In genomic region chr2:115511612-115512525, GRCm38 (mm10) we compare ENCODE assay signal across 12 mouse cellular contexts.
A peak's percentile ranks its signal among the peaks of the same experiment; 100 is the strongest.
DNase-seq lines count a peak whose midpoint lies in the region; ATAC-seq and TF ChIP-seq lines count a peak whose summit lies in the region.
"Had no signal": no experiment of that assay in that cellular context is flagged by ENCODE, and none has a peak within 500 bp of the region (broad histone marks: within the 10 kb centered on the region; RNA-seq: fewer than 3 reads in every experiment).

No protein-coding gene starts in this region.

- H3K9ac ChIP-seq in heart, embryonic 13.5 days, result no peak overlapping the region
- H3K9ac ChIP-seq in intestine, embryonic 16.5 days (ENCODE audit: low read depth, low read length), result no peak overlapping the region
- no peak overlapping the region for H3K9ac ChIP-seq in limb, embryonic 12.5 days (replicated peaks)

- no peak overlapping the region for H3K4me3 ChIP-seq in heart, embryonic 13.5 days
- H3K4me3 ChIP-seq in intestine, embryonic 16.5 days (ENCODE audit: low read length), result no peak overlapping the region
- H3K4me3 ChIP-seq in limb, embryonic 12.5 days (replicated peaks), result no peak overlapping the region

- no peaks in the 10 kb centered on the region for H3K36me3 ChIP-seq in heart, embryonic 13.5 days
- no peaks in the 10 kb centered on the region for H3K36me3 ChIP-seq in intestine, embryonic 16.5 days (ENCODE audit: control insufficient read depth, insufficient read depth, low read length)
- H3K36me3 ChIP-seq in limb, embryonic 12.5 days, result no peaks in the 10 kb centered on the region

- TF ChIP-seq POLR2A in brain, embryonic 14.5 days (IDR thresholded peaks at IDR 0.05; ENCODE audit: borderline replicate concordance, extremely low read depth, insufficient read depth, insufficient read length, poor library complexity, severe bottlenecking), result no peak

- peak overlapping the region; percentile 61 for H3K27ac ChIP-seq in heart, embryonic 13.5 days (replicated peaks)
- H3K27ac ChIP-seq in intestine, embryonic 16.5 days (ENCODE audit: low read length), result peak overlapping the region; percentile 63
- no peak overlapping the region for H3K27ac ChIP-seq in limb, embryonic 12.5 days
- H3K27ac ChIP-seq: hindbrain, postnatal 0 days had no signal

- H3K4me1 ChIP-seq in heart, embryonic 13.5 days, result peaks cover 24% of the 10 kb centered on the region
- peaks cover 7% of the 10 kb centered on the region for H3K4me1 ChIP-seq in intestine, embryonic 16.5 days (ENCODE audit: control insufficient read depth, insufficient read depth, low read length)
- H3K4me1 ChIP-seq in limb, embryonic 12.5 days (replicated peaks), result peaks cover 24% of the 10 kb centered on the region

- TF ChIP-seq CTCF in brain, embryonic 14.5 days (IDR thresholded peaks at IDR 0.05; ENCODE audit: borderline replicate concordance, extremely low read depth, insufficient read depth, insufficient read length), result no peak

- 51% methylated on average over 14 of the region's 14 CpGs for WGBS in heart, embryonic 13.5 days
- 50% methylated on average over 14 of the region's 14 CpGs for WGBS in intestine, embryonic 16.5 days
- 30% methylated on average over 14 of the region's 14 CpGs for WGBS in limb, embryonic 12.5 days

- peak overlapping the region; percentile 26 for H3K4me2 ChIP-seq in heart, embryonic 13.5 days
- no peak overlapping the region for H3K4me2 ChIP-seq in intestine, embryonic 16.5 days (ENCODE audit: low read depth, low read length)
- peak overlapping the region; percentile 32; the same call in 1 of the 2 replicates for H3K4me2 ChIP-seq in limb, embryonic 12.5 days
- H3K4me2 ChIP-seq: liver, embryonic 11.5 days had no signal

- no peaks in the 10 kb centered on the region for H3K27me3 ChIP-seq in heart, embryonic 13.5 days (replicated peaks)
- no peaks in the 10 kb centered on the region for H3K27me3 ChIP-seq in intestine, embryonic 16.5 days (replicated peaks; ENCODE audit: control insufficient read depth, insufficient read depth, low read length)
- peaks cover 24% of the 10 kb centered on the region for H3K27me3 ChIP-seq in limb, embryonic 12.5 days

- no peaks in the 10 kb centered on the region for H3K9me3 ChIP-seq in heart, embryonic 13.5 days
- H3K9me3 ChIP-seq in intestine, embryonic 16.5 days (ENCODE audit: control insufficient read depth, low read length), result no peaks in the 10 kb centered on the region
- no peaks in the 10 kb centered on the region for H3K9me3 ChIP-seq in limb, embryonic 12.5 days

- DNase-seq in heart, adult 11 months, result no peak
- peak; percentile 53 for DNase-seq in brain, embryonic 14.5 days (ENCODE audit: low read depth)
- no peak for DNase-seq in spleen, adult 12 weeks (ENCODE audit: low spot score)
- DNase-seq: midbrain, embryonic 14.5 days; thymus, postnatal 36 days had no signal

- ATAC-seq in heart, embryonic 13.5 days (ENCODE audit: extremely low read depth, insufficient number of reproducible peaks, low FRiP score, low TSS enrichment), result no peak
- no peak for ATAC-seq in intestine, embryonic 16.5 days
- no peak for ATAC-seq in limb, embryonic 12.5 days (ENCODE audit: insufficient number of reproducible peaks, insufficient read depth, low FRiP score, low TSS enrichment, low read depth)
- no peak for ATAC-seq in cerebellum, adult (ENCODE audit: insufficient number of reproducible peaks, low FRiP score, low TSS enrichment)
- ATAC-seq: CD4-positive, CD25-positive, alpha-beta regulatory T cell, adult 4 months; hindbrain, postnatal 0 days had no signal
